Mouse (Mus musculus) erythroid progenitor cell, adult 5-6 weeks (primary cell): ENCODE measurements around the gene Lhfpl3. TPM values are rescaled to one million over a fixed set of nuclear protein-coding genes. Genes with fewer than 3 reads are reported as not detected.
"Not testable (repeated sequence)": the region's sequence is repeated elsewhere in the genome, so short reads cannot be mapped to it uniquely, and the experiment has no call there.

Experiments
- ATAC-seq: replicated peaks from 2 replicates; pipeline ENCODE4 v1.8.0; 2016; ENCODE audit warnings: moderate number of reproducible peaks, mild to moderate bottlenecking, moderate TSS enrichment, inconsistent platforms; ENCODE audit not compliant: poor library complexity, low FRiP score, severe bottlenecking
- total RNA-seq, 2 experiments: library from RNA; stranded (forward) in 1 of 2; stranded (reverse) in 1 of 2; fragments of 150-400 nt in 1 of 2; fragments of 186-747, 209-891 nt in 1 of 2; gene quantifications; 2 replicates each; pipeline versions ENCODE4 v1.2.3 to v1.2.4; 2015 to 2017; ENCODE audit warnings: low replicate concordance in 2 of 2

Gene Lhfpl3
- not detected in 2 replicates for total RNA-seq (2015; ENCODE audit: low replicate concordance)
- total RNA-seq (2017; ENCODE audit: low replicate concordance): not detected in 2 replicates

GRCm38 (mm10) chr5:22745885-22746532, at the start of gene Lhfpl3:
Gene Lhfpl3, plus strand, starts transcription at chr5:22746059.
- ATAC-seq: no peak

GRCm38 (mm10) chr5:22706271-22706670, 39.6 kb upstream of the Lhfpl3 start:
- not testable (repeated sequence) for ATAC-seq

GRCm38 (mm10) chr5:22745529-22745884, 352 bp upstream of the Lhfpl3 start:
- no peak for ATAC-seq

- no peak for ATAC-seq
Observed at GRCm38 (mm10) chr5:22746533-22747021, 718 bp downstream of the Lhfpl3 start.

GRCm38 (mm10) chr5:22747305-22747704, 1.4 kb downstream of the Lhfpl3 start:
- ATAC-seq: no peak

GRCm38 (mm10) chr5:22757261-22757660, 11.4 kb downstream of the Lhfpl3 start:
- ATAC-seq: no peak

GRCm38 (mm10) chr5:22770726-22771125, 24.9 kb downstream of the Lhfpl3 start:
- no peak for ATAC-seq

- no peak for ATAC-seq
Observed at GRCm38 (mm10) chr5:22795361-22795760, 49.5 kb downstream of the Lhfpl3 start.

GRCm38 (mm10) chr5:22813426-22813825, 67.6 kb downstream of the Lhfpl3 start:
- no peak for ATAC-seq

GRCm38 (mm10) chr5:22829822-22830450, 84.1 kb downstream of the Lhfpl3 start:
- no peak for ATAC-seq

- no peak for ATAC-seq
Observed at GRCm38 (mm10) chr5:22851572-22851971, 105.7 kb downstream of the Lhfpl3 start.

- ATAC-seq: no peak
Observed at GRCm38 (mm10) chr5:22853503-22853902, 107.6 kb downstream of the Lhfpl3 start.

- ATAC-seq: no peak
Observed at GRCm38 (mm10) chr5:22856480-22856879, 110.6 kb downstream of the Lhfpl3 start.

- ATAC-seq: no peak
Observed at GRCm38 (mm10) chr5:22861399-22861798, 115.5 kb downstream of the Lhfpl3 start.

GRCm38 (mm10) chr5:22869031-22869430, 123.2 kb downstream of the Lhfpl3 start:
- no peak for ATAC-seq

GRCm38 (mm10) chr5:22872417-22872816, 126.6 kb downstream of the Lhfpl3 start:
- no peak for ATAC-seq

- no peak for ATAC-seq
Observed at GRCm38 (mm10) chr5:22888345-22888744, 142.5 kb downstream of the Lhfpl3 start.

- ATAC-seq: no peak
Observed at GRCm38 (mm10) chr5:22889481-22889880, 143.6 kb downstream of the Lhfpl3 start.

GRCm38 (mm10) chr5:22897228-22897627, 151.4 kb downstream of the Lhfpl3 start:
- no peak for ATAC-seq

GRCm38 (mm10) chr5:22897656-22898289, 151.9 kb downstream of the Lhfpl3 start:
- no peak for ATAC-seq

- ATAC-seq: no peak
Observed at GRCm38 (mm10) chr5:22898593-22898992, 152.7 kb downstream of the Lhfpl3 start.
